ENCODE assay signal across 12 mouse cellular contexts in the genomic region with DNA sequence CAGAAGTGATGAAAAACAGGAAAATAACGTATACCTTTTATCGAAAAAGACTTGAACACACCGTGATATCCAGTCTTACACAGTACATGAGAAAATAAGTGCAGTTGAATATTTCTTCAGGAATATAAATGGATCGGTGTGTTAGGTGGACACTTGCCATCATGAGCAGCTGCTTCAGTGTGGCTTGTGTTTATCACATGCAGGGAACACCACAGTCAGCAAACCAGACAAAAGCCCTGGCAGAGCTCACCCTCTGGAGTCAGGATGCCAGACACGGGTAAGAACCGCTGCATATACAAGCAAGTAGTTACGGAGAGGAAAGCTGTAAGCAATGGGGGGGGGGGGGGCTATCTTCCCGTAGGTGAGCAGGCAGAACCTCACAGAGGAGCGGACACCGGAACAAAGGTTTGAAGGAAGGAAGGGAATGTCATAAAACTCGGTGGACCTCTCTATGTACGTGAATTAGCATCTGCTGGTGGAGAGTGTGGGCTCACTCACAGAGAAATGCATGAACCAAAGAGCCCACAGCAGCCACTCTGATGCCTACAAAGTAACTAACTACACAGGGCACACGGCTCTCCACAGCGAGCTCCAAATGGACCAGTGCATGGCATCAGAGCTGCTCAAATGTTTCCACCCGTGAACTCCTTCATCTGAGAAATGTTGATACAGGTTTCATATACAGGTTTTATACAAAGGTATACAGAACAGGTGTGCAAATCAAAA. TPM values are rescaled to one million over a fixed set of nuclear protein-coding genes. Genes with fewer than 3 reads are reported as not detected.
DNase-seq lines count a peak whose midpoint lies in the region; ATAC-seq and TF ChIP-seq lines count a peak whose summit lies in the region.
"Had no signal": no experiment of that assay in that cellular context is flagged by ENCODE, and none has a peak within 500 bp of the region (broad histone marks: within the 10 kb centered on the region; RNA-seq: fewer than 3 reads in every experiment).

No protein-coding gene starts in this region.

- H3K4me1 ChIP-seq in heart, embryonic 11.5 days (ENCODE audit: control insufficient read depth, insufficient read depth, low read length) = peaks cover 3% of the 10 kb centered on the region; the same call in 1 of the 2 replicates
- H3K4me1 ChIP-seq in midbrain, embryonic 14.5 days (ENCODE audit: control insufficient read depth, insufficient read depth, low read length) = no peaks in the 10 kb centered on the region
- H3K4me1 ChIP-seq: embryonic facial prominence, embryonic 10.5 days had no signal

- peak; percentile 54 to 60 for DNase-seq in heart, adult 18-20 months
- peak; percentile 82 for DNase-seq in brain, embryonic 14.5 days (ENCODE audit: low read depth)
- peak; percentile 22 for DNase-seq in fibroblast of lung, adult 2 months (ENCODE audit: low read depth)
- DNase-seq in midbrain, embryonic 14.5 days = peak; percentile 39
- DNase-seq in ovary, postnatal 10 days (ENCODE audit: low spot score) = no peak
- no peak for DNase-seq in left cerebral cortex, adult 9 months (ENCODE audit: low spot score in 2 of 2)
- DNase-seq: kidney, postnatal 4 days; right cerebral cortex, postnatal 14 days had no signal

- H3K27me3 ChIP-seq in heart, embryonic 11.5 days (ENCODE audit: control insufficient read depth, insufficient read depth, low read length) = no peaks in the 10 kb centered on the region
- H3K27me3 ChIP-seq in midbrain, embryonic 14.5 days (ENCODE audit: control insufficient read depth, insufficient read depth, low read length) = no peaks in the 10 kb centered on the region
- H3K27me3 ChIP-seq: lung, embryonic 15.5 days had no signal

- H3K36me3 ChIP-seq in heart, embryonic 11.5 days (ENCODE audit: control insufficient read depth, insufficient read depth, low read length) = no peaks in the 10 kb centered on the region
- H3K36me3 ChIP-seq in midbrain, embryonic 14.5 days (ENCODE audit: control insufficient read depth, insufficient read depth, low read length) = no peaks in the 10 kb centered on the region
- H3K36me3 ChIP-seq: embryonic facial prominence, embryonic 10.5 days; lung, embryonic 15.5 days had no signal

- WGBS in heart, embryonic 11.5 days (ENCODE audit: insufficient replicate concordance) = 87% methylated on average over 15 of the region's 15 CpGs
- 81% methylated on average over 15 of the region's 15 CpGs for WGBS in midbrain, embryonic 14.5 days

- H3K4me2 ChIP-seq in heart, embryonic 11.5 days = no peak overlapping the region
- H3K4me2 ChIP-seq in midbrain, embryonic 14.5 days (ENCODE audit: low read length) = no peak overlapping the region
- H3K4me2 ChIP-seq: lung, embryonic 15.5 days had no signal

- no peak for TF ChIP-seq CTCF in brain, embryonic 14.5 days (IDR thresholded peaks at IDR 0.05; ENCODE audit: borderline replicate concordance, extremely low read depth, insufficient read depth, insufficient read length)

- no peak for ATAC-seq in heart, embryonic 11.5 days (replicated peaks; ENCODE audit: insufficient number of reproducible peaks, low FRiP score, low TSS enrichment)
- peak; percentile 48; the same call in 1 of the 2 replicates for ATAC-seq in midbrain, embryonic 14.5 days (ENCODE audit: low FRiP score, low TSS enrichment)

- no peak overlapping the region for H3K9ac ChIP-seq in heart, embryonic 11.5 days (ENCODE audit: low read depth, low read length)
- no peak overlapping the region for H3K9ac ChIP-seq in midbrain, embryonic 14.5 days (replicated peaks; ENCODE audit: low read length)
- H3K9ac ChIP-seq: lung, embryonic 15.5 days had no signal

- H3K4me3 ChIP-seq in heart, embryonic 11.5 days (ENCODE audit: low read depth, low read length) = no peak overlapping the region
- H3K4me3 ChIP-seq in midbrain, embryonic 14.5 days (replicated peaks; ENCODE audit: low read depth, low read length) = no peak overlapping the region
- H3K4me3 ChIP-seq: embryonic facial prominence, embryonic 10.5 days; lung, embryonic 15.5 days had no signal

- H3K27ac ChIP-seq in heart, embryonic 11.5 days (ENCODE audit: low read depth, low read length) = no peak overlapping the region
- no peak overlapping the region for H3K27ac ChIP-seq in midbrain, embryonic 14.5 days (replicated peaks; ENCODE audit: low read depth, low read length)
- H3K27ac ChIP-seq: embryonic facial prominence, embryonic 10.5 days; lung, embryonic 15.5 days; stomach, postnatal 0 days had no signal

- H3K9me3 ChIP-seq in heart, embryonic 11.5 days (replicated peaks; ENCODE audit: control insufficient read depth, low read length) = no peaks in the 10 kb centered on the region
- no peaks in the 10 kb centered on the region for H3K9me3 ChIP-seq in midbrain, embryonic 14.5 days (ENCODE audit: control insufficient read depth, low read length)
- H3K9me3 ChIP-seq: embryonic facial prominence, embryonic 10.5 days; lung, embryonic 15.5 days had no signal

- TF ChIP-seq POLR2A in brain, embryonic 14.5 days (IDR thresholded peaks at IDR 0.05; ENCODE audit: borderline replicate concordance, extremely low read depth, insufficient read depth, insufficient read length, poor library complexity, severe bottlenecking) = no peak

RNA-seq across cellular contexts. Expression of a gene that starts 51.8 kb away (rescaled TPM):
- total RNA-seq in heart, adult 18-20 months (2021) = 10 to 100 TPM; 30.1 to 33.4 TPM
- 22.7 and 23.0 TPM in 2 replicates for polyA plus RNA-seq in heart, embryonic 11.5 days (2014; fragmentation: Nextera tagmentation; extraction: Ambion mirVana)
- polyA plus RNA-seq in brain, embryonic 14.5 days (2012; rRNA removed) = 3.6 and 4.9 TPM in 2 replicates
- polyA plus RNA-seq in midbrain, embryonic 14.5 days (2014; fragmentation: Nextera tagmentation; extraction: Ambion mirVana) = 14.2 and 14.5 TPM in 2 replicates

Comparison
In these comparisons a context has a peak if more than half of its experiments do, and no peak if none do; other contexts are left out.
1. DNase-seq: peak in heart, adult 18-20 months (2 of 2), brain, embryonic 14.5 days (single experiment), fibroblast of lung, adult 2 months (single experiment) and midbrain, embryonic 14.5 days (single experiment); none in ovary, postnatal 10 days (single experiment) and left cerebral cortex, adult 9 months (0 of 2).